Mouse (Mus musculus): ENCODE measurements around the gene Tas1r1.

Gene Tas1r1

GRCm38 (mm10) chr4:152010091-152010706 lies 28.2 kb downstream of the Tas1r1 start:
- no peak for DNase-seq (ENCODE audit: low spot score)

- DNase-seq (ENCODE audit: low spot score): peak; percentile 71
These were observed 29.0 kb downstream of the Tas1r1 start for GRCm38 (mm10) chr4:152009076-152010051.

- peak; percentile 96 for DNase-seq (ENCODE audit: low spot score)
These were observed 29.7 kb downstream of the Tas1r1 start, which contains the start of gene Klhl21 for GRCm38 (mm10) chr4:152008622-152009075. Gene Klhl21, plus strand, starts transcription at chr4:152008803.

- no peak for DNase-seq (ENCODE audit: low spot score)
These were observed 30.2 kb downstream of the Tas1r1 start for GRCm38 (mm10) chr4:152008148-152008500.

GRCm38 (mm10) chr4:152007481-152008147 lies 30.8 kb downstream of the Tas1r1 start:
- peak; percentile 46 for DNase-seq (ENCODE audit: low spot score)

- no peak for DNase-seq (ENCODE audit: low spot score)
These were observed 31.6 kb downstream of the Tas1r1 start for GRCm38 (mm10) chr4:152006812-152007211.

GRCm38 (mm10) chr4:152006137-152006536 lies 32.2 kb downstream of the Tas1r1 start:
- DNase-seq (ENCODE audit: low spot score): no peak

- no peak for DNase-seq (ENCODE audit: low spot score)
These were observed 36.3 kb downstream of the Tas1r1 start for GRCm38 (mm10) chr4:152002063-152002462.

- no peak for DNase-seq (ENCODE audit: low spot score)
These were observed 37.0 kb downstream of the Tas1r1 start for GRCm38 (mm10) chr4:152001335-152001734.

- no peak for DNase-seq (ENCODE audit: low spot score)
These were observed 37.5 kb downstream of the Tas1r1 start for GRCm38 (mm10) chr4:152000906-152001305.

GRCm38 (mm10) chr4:151999481-151999880 lies 38.9 kb downstream of the Tas1r1 start:
- DNase-seq (ENCODE audit: low spot score): no peak

- DNase-seq (ENCODE audit: low spot score): no peak
These were observed 40.7 kb downstream of the Tas1r1 start for GRCm38 (mm10) chr4:151997701-151998100.

- no peak for DNase-seq (ENCODE audit: low spot score)
These were observed 41.5 kb downstream of the Tas1r1 start for GRCm38 (mm10) chr4:151996951-151997222.

- DNase-seq (ENCODE audit: low spot score): peak; percentile 99
These were observed 42.0 kb downstream of the Tas1r1 start, which contains the start of gene Phf13 for GRCm38 (mm10) chr4:151996173-151996950. Gene Phf13, minus strand, starts transcription at chr4:151996258.

GRCm38 (mm10) chr4:151995371-151996172 lies 42.8 kb downstream of the Tas1r1 start:
- DNase-seq (ENCODE audit: low spot score): peak; percentile 48

GRCm38 (mm10) chr4:151994228-151995171 lies 43.9 kb downstream of the Tas1r1 start:
- DNase-seq (ENCODE audit: low spot score): no peak

GRCm38 (mm10) chr4:151993035-151993434 lies 45.3 kb downstream of the Tas1r1 start:
- no peak for DNase-seq (ENCODE audit: low spot score)

GRCm38 (mm10) chr4:151992091-151992490 lies 46.3 kb downstream of the Tas1r1 start:
- DNase-seq (ENCODE audit: low spot score): no peak

- no peak for DNase-seq (ENCODE audit: low spot score)
These were observed 49.3 kb downstream of the Tas1r1 start for GRCm38 (mm10) chr4:151989110-151989488.
